Mouse (Mus musculus): ENCODE measurements at regions not wholly inside any gene's neighbourhood (a gene's known extent, or its start where the extent isn't known, plus 50 kb on each side); places are given as distances from the start of the nearest gene placed in this dataset.

GRCm38 (mm10) chr2:128428154-128428553 is 162.9 kb upstream of the Spdye4c start:
- TF ChIP-seq EP300 (IDR thresholded peaks at IDR 0.05; ENCODE audit: low read depth) (no peak), CTCF (IDR thresholded peaks at IDR 0.05; ENCODE audit: low read depth) (no peak)
- ATAC-seq: peak; percentile 50; the same call in 1 of the 2 replicates

GRCm38 (mm10) chr2:128428651-128429633 is 162.1 kb upstream of the Spdye4c start:
- Histone ChIP-seq H3K4me1 (ENCODE audit: insufficient read depth) (peaks cover 8% of the 10 kb centered on the region; the same call in 1 of the 2 replicates), H3K4me3 (ENCODE audit: low read depth, low read length) (peak overlapping the region; percentile 49), H3K27ac (ENCODE audit: low read depth) (peak overlapping the region; percentile 80), H3K27me3 (ENCODE audit: insufficient read depth, low read length) (no peaks in the 10 kb centered on the region), H3K9me3 (ENCODE audit: low read length) (no peaks in the 10 kb centered on the region), H3K36me3 (replicated peaks; ENCODE audit: insufficient read depth, low read length) (no peaks in the 10 kb centered on the region), H3K4me2 (ENCODE audit: low read depth, low read length) (peak overlapping the region; percentile 59), H3K9ac (replicated peaks) (peak overlapping the region; percentile 67)
- no peak for TF ChIP-seq EP300 (IDR thresholded peaks at IDR 0.05; ENCODE audit: low read depth)
- no peak for TF ChIP-seq CTCF (IDR thresholded peaks at IDR 0.05; ENCODE audit: low read depth)
- peak; percentile 49; the same call in 1 of the 2 replicates for ATAC-seq
- DNase-seq: peak; percentile 36
- 15% methylated on average over 18 of the region's 18 CpGs for WGBS (ENCODE audit: insufficient replicate concordance)

More at GRCm38 (mm10) chr2:128428154-128428553, 162.9 kb upstream of the Spdye4c start:
- Histone ChIP-seq H3K9ac (replicated peaks) (peak overlapping the region; percentile 67), H3K9me3 (ENCODE audit: low read length) (no peaks in the 10 kb centered on the region), H3K4me1 (ENCODE audit: insufficient read depth) (peaks cover 12% of the 10 kb centered on the region), H3K36me3 (replicated peaks; ENCODE audit: insufficient read depth, low read length) (no peaks in the 10 kb centered on the region), H3K27me3 (ENCODE audit: insufficient read depth, low read length) (no peaks in the 10 kb centered on the region), H3K4me2 (ENCODE audit: low read depth, low read length) (peak overlapping the region; percentile 59), H3K27ac (ENCODE audit: low read depth) (peak overlapping the region; percentile 80), H3K4me3 (ENCODE audit: low read depth, low read length) (peak overlapping the region; percentile 49)
- DNase-seq: no peak
- 13% methylated on average over 7 of the region's 7 CpGs for WGBS (ENCODE audit: insufficient replicate concordance)

GRCm38 (mm10) chr2:128429786-128430185 is 161.2 kb upstream of the Spdye4c start:
- DNase-seq: no peak
- 34% methylated on average over 7 of the region's 7 CpGs for WGBS (ENCODE audit: insufficient replicate concordance)
- Histone ChIP-seq H3K9me3 (ENCODE audit: low read length) (no peaks in the 10 kb centered on the region), H3K27ac (ENCODE audit: low read depth) (peak overlapping the region; percentile 80; the same call in 1 of the 2 replicates), H3K4me2 (ENCODE audit: low read depth, low read length) (peak overlapping the region; percentile 59), H3K4me3 (ENCODE audit: low read depth, low read length) (0 out of 2 replicates have a peak overlapping the region, but pooled peaks have one; percentile 49), H3K4me1 (ENCODE audit: insufficient read depth) (peaks cover 8% of the 10 kb centered on the region; the same call in 1 of the 2 replicates), H3K9ac (replicated peaks) (no peak overlapping the region), H3K36me3 (replicated peaks; ENCODE audit: insufficient read depth, low read length) (no peaks in the 10 kb centered on the region), H3K27me3 (ENCODE audit: insufficient read depth, low read length) (no peaks in the 10 kb centered on the region)
- TF ChIP-seq CTCF (IDR thresholded peaks at IDR 0.05; ENCODE audit: low read depth) (no peak), EP300 (IDR thresholded peaks at IDR 0.05; ENCODE audit: low read depth) (no peak)
- ATAC-seq: no peak

- no peaks in the 10 kb centered on the region for H3K27me3 ChIP-seq (ENCODE audit: insufficient read depth, low read length)
- H3K9me3 ChIP-seq (ENCODE audit: low read length): no peaks in the 10 kb centered on the region
- H3K4me1 ChIP-seq (ENCODE audit: insufficient read depth): peaks cover 8% of the 10 kb centered on the region; the same call in 1 of the 2 replicates
- 57% methylated on average over 9 of the region's 9 CpGs for WGBS (ENCODE audit: insufficient replicate concordance)
- no peaks in the 10 kb centered on the region for H3K36me3 ChIP-seq (replicated peaks; ENCODE audit: insufficient read depth, low read length)
- ATAC-seq (no peak), DNase-seq (no peak)
- H3K4me3 ChIP-seq (ENCODE audit: low read depth, low read length): no peak overlapping the region
- TF ChIP-seq EP300 (IDR thresholded peaks at IDR 0.05; ENCODE audit: low read depth): no peak
- no peak for TF ChIP-seq CTCF (IDR thresholded peaks at IDR 0.05; ENCODE audit: low read depth)
- no peak overlapping the region for H3K9ac ChIP-seq (replicated peaks)
- H3K4me2 ChIP-seq (ENCODE audit: low read depth, low read length): no peak overlapping the region
- no peak overlapping the region for H3K27ac ChIP-seq (ENCODE audit: low read depth)
Measured at GRCm38 (mm10) chr2:128430776-128431291, 160.2 kb upstream of the Spdye4c start.

GRCm38 (mm10) chr2:128431751-128432150 is 159.3 kb upstream of the Spdye4c start:
- 84% methylated on average over 4 of the region's 4 CpGs for WGBS (ENCODE audit: insufficient replicate concordance)
- no peak overlapping the region for H3K9ac ChIP-seq (replicated peaks)
- ATAC-seq: no peak

GRCm38 (mm10) chr2:128432741-128433140 is 158.3 kb upstream of the Spdye4c start:
- H3K27me3 ChIP-seq (ENCODE audit: insufficient read depth, low read length): no peaks in the 10 kb centered on the region
- H3K9ac ChIP-seq (replicated peaks): no peak overlapping the region
- DNase-seq (no peak), ATAC-seq (no peak)
- no peak overlapping the region for H3K27ac ChIP-seq (ENCODE audit: low read depth)
- H3K4me2 ChIP-seq (ENCODE audit: low read depth, low read length): no peak overlapping the region
- TF ChIP-seq EP300 (IDR thresholded peaks at IDR 0.05; ENCODE audit: low read depth) (no peak), CTCF (IDR thresholded peaks at IDR 0.05; ENCODE audit: low read depth) (no peak)
- WGBS (ENCODE audit: insufficient replicate concordance): 70% methylated on average over 3 of the region's 3 CpGs
- no peaks in the 10 kb centered on the region for H3K36me3 ChIP-seq (replicated peaks; ENCODE audit: insufficient read depth, low read length)
- no peaks in the 10 kb centered on the region for H3K9me3 ChIP-seq (ENCODE audit: low read length)
- H3K4me1 ChIP-seq (ENCODE audit: insufficient read depth): peaks cover 3% of the 10 kb centered on the region; the same call in 1 of the 2 replicates
- no peak overlapping the region for H3K4me3 ChIP-seq (ENCODE audit: low read depth, low read length)

More at GRCm38 (mm10) chr2:128431751-128432150, 159.3 kb upstream of the Spdye4c start:
- no peak overlapping the region for H3K4me3 ChIP-seq (ENCODE audit: low read depth, low read length)
- no peaks in the 10 kb centered on the region for H3K9me3 ChIP-seq (ENCODE audit: low read length)
- no peaks in the 10 kb centered on the region for H3K27me3 ChIP-seq (ENCODE audit: insufficient read depth, low read length)
- peaks cover 4% of the 10 kb centered on the region; the same call in 1 of the 2 replicates for H3K4me1 ChIP-seq (ENCODE audit: insufficient read depth)
- TF ChIP-seq CTCF (IDR thresholded peaks at IDR 0.05; ENCODE audit: low read depth) (no peak), EP300 (IDR thresholded peaks at IDR 0.05; ENCODE audit: low read depth) (no peak)
- DNase-seq: no peak
- H3K36me3 ChIP-seq (replicated peaks; ENCODE audit: insufficient read depth, low read length): no peaks in the 10 kb centered on the region
- no peak overlapping the region for H3K27ac ChIP-seq (ENCODE audit: low read depth)
- H3K4me2 ChIP-seq (ENCODE audit: low read depth, low read length): no peak overlapping the region
